Mouse (Mus musculus) liver, embryonic 14.5 days (tissue): ENCODE data around the gene Lman2l. TPM values are rescaled to one million over a fixed set of nuclear protein-coding genes. Genes with fewer than 3 reads are reported as not detected.

Experiments
- ATAC-seq: fragments of 200-750 bp; cut with Nextera tagmentation; 2 replicates; pipeline ENCODE4 v1.8.0; 2017; ENCODE audit warnings: moderate number of reproducible peaks, mild to moderate bottlenecking, moderate library complexity; ENCODE audit not compliant: insufficient read depth
- DNase-seq, 3 experiments: peaks; one replicate each; pipeline ENCODE4 v3.0.0-alpha.2; 2012 to 2013; ENCODE audit warnings: low read depth in 3 of 3, low spot score in 3 of 3
- H3K27ac ChIP-seq: fragments of 300-500 bp; sonication (generic); 2 replicates; pipeline ENCODE4 v1.5.1; 2014; ENCODE audit warnings: moderate library complexity, mild to moderate bottlenecking, control low read depth, inconsistent platforms
- H3K27me3 ChIP-seq: fragments of 300-500 bp; sonication (generic); 2 replicates; pipeline ENCODE4 v1.6.1; 2014; ENCODE audit warnings: mild to moderate bottlenecking, low read length, moderate library complexity; ENCODE audit not compliant: control insufficient read depth, insufficient read depth
- H3K36me3 ChIP-seq: fragments of 300-500 bp; sonication (generic); replicated peaks from 2 replicates; pipeline ENCODE4 v1.6.1; 2014; ENCODE audit warnings: low read depth; ENCODE audit not compliant: control insufficient read depth, insufficient read depth
- H3K4me1 ChIP-seq, 2 experiments: fragments of 200-500 bp in 1 of 2; fragments of 300-500 bp in 1 of 2; sonication (generic) in 1 of 2; replicated peaks; 2 replicates each; pipeline ENCODE4 v1.6.1; 2012 to 2014; ENCODE audit warnings: antibody characterized with exemption in 1 of 2, inconsistent platforms in 1 of 2, low read length in 1 of 2; ENCODE audit not compliant: control insufficient read depth in 2 of 2, insufficient read depth in 2 of 2
- H3K4me2 ChIP-seq: fragments of 300-500 bp; sonication (generic); 2 replicates; pipeline ENCODE4 v1.6.1; 2014; ENCODE audit warnings: low read depth, mild to moderate bottlenecking, control low read depth, moderate library complexity
- H3K4me3 ChIP-seq, 2 experiments: fragments of 200-500 bp in 1 of 2; fragments of 300-500 bp in 1 of 2; sonication (generic) in 1 of 2; 2 replicates each; pipeline ENCODE4 v1.5.1; 2012 to 2014; ENCODE audit warnings: low read depth in 2 of 2, low read length in 2 of 2, mild to moderate bottlenecking in 2 of 2, control low read depth in 1 of 2, inconsistent platforms in 1 of 2, moderate library complexity in 1 of 2; ENCODE audit not compliant: insufficient read depth in 1 of 2
- H3K9ac ChIP-seq: fragments of 300-500 bp; sonication (generic); replicated peaks from 2 replicates; pipeline ENCODE4 v1.6.1; 2014; ENCODE audit warnings: mild to moderate bottlenecking, control low read depth, moderate library complexity
- H3K9me3 ChIP-seq: fragments of 300-500 bp; sonication (generic); 2 replicates; pipeline ENCODE4 v1.6.1; 2016; ENCODE audit warnings: low read length, mixed read lengths; ENCODE audit not compliant: control insufficient read depth
- CTCF ChIP-seq: IDR thresholded peaks from 2 replicates; pipeline ENCODE4 v1.5.1; 2016; ENCODE audit warnings: antibody characterized with exemption, low read depth, control low read depth
- EP300 ChIP-seq: IDR thresholded peaks from 2 replicates; pipeline ENCODE4 v1.6.1; 2016; ENCODE audit warnings: antibody characterized with exemption, low read depth
- WGBS: fragments of 180-500 bp; shearing (Covaris S2); extraction: QIAGEN DNeasy Blood & Tissue Kit; methylation state at CpG from one replicate; pipeline ENCODE4 v1.1.7; 2014; ENCODE audit not compliant: insufficient replicate concordance; 5-methylcytosine and 5-hydroxymethylcytosine counted together
- polyA plus RNA-seq, 2 experiments: library from polyadenylated mRNA; depleted of rRNA in 1 of 2; stranded (reverse) in 1 of 2; unstranded in 1 of 2; fragments of >200 nt; fragmentation: Nextera tagmentation in 1 of 2; extraction: Ambion mirVana in 1 of 2; gene quantifications; 2 replicates each; pipeline versions ENCODE4 v1.2.1 to v1.2.3; 2012 to 2014

The Lman2l gene
- polyA plus RNA-seq, 2 experiments: 4.8 to 7.0 TPM

DNA sequence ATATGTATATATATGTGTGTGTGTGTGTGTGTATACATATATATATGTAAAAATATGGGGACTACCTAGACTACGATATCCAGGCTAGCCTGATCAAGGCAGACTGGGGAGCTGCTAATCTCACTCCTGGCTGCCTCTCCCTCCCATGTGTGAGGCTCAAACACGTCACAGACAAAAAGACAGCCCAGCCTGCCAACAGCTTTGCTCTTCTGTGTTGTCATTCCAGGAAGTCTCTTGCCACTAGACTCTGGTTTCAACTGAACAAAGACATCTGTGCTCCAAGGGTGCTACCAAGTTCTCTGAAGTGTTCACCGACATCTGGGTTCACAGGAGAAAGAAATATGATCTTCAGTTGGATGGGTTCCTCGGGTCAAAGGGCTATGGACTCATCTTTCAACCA lies 10.0 kb downstream of the Lman2l start:
- Histone ChIP-seq H3K27me3 (no peaks in the 10 kb centered on the region), H3K36me3 (peaks cover 6% of the 10 kb centered on the region; the same call in 1 of the 2 replicates), H3K4me1 (no peaks in the 10 kb centered on the region), H3K4me2 (no peak overlapping the region), H3K4me3 (no peak overlapping the region), H3K9ac (no peak overlapping the region), H3K27ac (no peak overlapping the region), H3K9me3 (no peaks in the 10 kb centered on the region)
- DNase-seq (no peak), ATAC-seq (no peak)
- TF ChIP-seq CTCF (no peak), EP300 (no peak)
- WGBS: 59% methylated on average over 4 of the region's 4 CpGs

DNA sequence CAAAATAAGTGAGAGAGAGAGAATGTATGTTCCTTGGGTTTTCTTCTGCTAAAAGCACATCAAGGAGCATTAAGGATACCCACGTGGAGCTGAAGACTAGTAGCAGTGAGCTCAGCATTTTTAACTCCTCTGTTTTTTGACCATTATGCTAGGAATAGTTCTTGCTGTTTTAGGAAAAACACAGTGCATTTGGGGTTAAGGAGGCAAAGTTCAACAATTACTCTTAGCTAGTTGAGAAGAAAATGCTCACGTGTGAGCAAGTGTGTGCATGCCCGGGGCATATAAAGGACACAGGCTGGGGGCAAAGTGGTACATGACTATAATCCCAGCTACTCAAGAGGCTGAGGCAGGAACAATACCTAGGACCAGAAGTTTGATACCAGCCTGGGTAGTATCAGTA lies 11.5 kb downstream of the Lman2l start:
- H3K4me3 ChIP-seq: no peak overlapping the region
- H3K36me3 ChIP-seq: peaks cover 2% of the 10 kb centered on the region; the same call in 1 of the 2 replicates
- no peak overlapping the region for H3K9ac ChIP-seq
- no peak for ATAC-seq
- 81% methylated on average over 3 of the region's 3 CpGs for WGBS
- H3K27me3 ChIP-seq: no peaks in the 10 kb centered on the region
- DNase-seq: no peak
- TF ChIP-seq CTCF (no peak), EP300 (no peak)
- no peaks in the 10 kb centered on the region for H3K9me3 ChIP-seq
- no peak overlapping the region for H3K27ac ChIP-seq
- H3K4me1 ChIP-seq: no peaks in the 10 kb centered on the region
- no peak overlapping the region for H3K4me2 ChIP-seq

- H3K36me3 ChIP-seq: peaks cover 2% of the 10 kb centered on the region; the same call in 1 of the 2 replicates
- WGBS: 64% methylated on average over 4 of the region's 4 CpGs
Measured at GRCm38 (mm10) chr1:36432999-36433398, 12.1 kb downstream of the Lman2l start.

GRCm38 (mm10) chr1:36429511-36429910 lies 15.6 kb downstream of the Lman2l start:
- TF ChIP-seq EP300 (no peak), CTCF (no peak)
- no peak overlapping the region for H3K9ac ChIP-seq
- DNase-seq (no peak), ATAC-seq (no peak)
- no peak overlapping the region for H3K27ac ChIP-seq
- H3K4me1 ChIP-seq: no peaks in the 10 kb centered on the region
- no peak overlapping the region for H3K4me2 ChIP-seq
- no peaks in the 10 kb centered on the region; the same call in 1 of the 2 replicates for H3K36me3 ChIP-seq
- H3K4me3 ChIP-seq: no peak overlapping the region
- 79% methylated on average over 2 of the region's 2 CpGs for WGBS
- H3K9me3 ChIP-seq: no peaks in the 10 kb centered on the region
- no peaks in the 10 kb centered on the region for H3K27me3 ChIP-seq

More at GRCm38 (mm10) chr1:36432999-36433398, 12.1 kb downstream of the Lman2l start:
- ATAC-seq (no peak), DNase-seq (no peak)
- Histone ChIP-seq H3K9me3 (no peaks in the 10 kb centered on the region), H3K4me3 (no peak overlapping the region), H3K4me1 (no peaks in the 10 kb centered on the region), H3K27me3 (no peaks in the 10 kb centered on the region), H3K9ac (no peak overlapping the region), H3K4me2 (no peak overlapping the region), H3K27ac (no peak overlapping the region)
- no peak for TF ChIP-seq CTCF
- TF ChIP-seq EP300: no peak

DNA sequence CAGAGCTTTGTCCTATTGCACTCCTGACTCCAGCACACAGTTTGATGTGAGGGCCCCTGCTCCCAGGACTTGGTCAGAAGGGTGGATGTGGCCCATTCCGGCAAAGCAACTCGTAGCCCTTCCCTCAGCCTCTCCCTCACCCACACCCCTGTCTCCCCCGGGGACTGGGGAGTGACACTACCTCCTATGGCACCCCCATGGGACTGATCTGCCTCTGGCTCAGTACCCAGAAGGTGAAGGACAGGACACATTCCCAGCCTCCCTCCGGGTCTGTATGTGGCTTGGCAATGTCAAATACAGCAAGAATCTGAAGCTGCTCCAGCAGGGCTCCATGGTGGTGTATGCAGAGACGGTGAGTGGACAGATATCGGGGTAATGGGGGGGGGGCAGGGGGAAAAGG lies 40.5 kb downstream of the Lman2l start:
- ATAC-seq (no peak), DNase-seq (no peak)
- Histone ChIP-seq H3K27me3 (no peaks in the 10 kb centered on the region), H3K4me1 (no peaks in the 10 kb centered on the region), H3K27ac (no peak overlapping the region), H3K9ac (no peak overlapping the region), H3K4me3 (no peak overlapping the region), H3K36me3 (no peaks in the 10 kb centered on the region), H3K4me2 (no peak overlapping the region), H3K9me3 (no peaks in the 10 kb centered on the region)
- TF ChIP-seq CTCF: no peak
- TF ChIP-seq EP300: no peak
- WGBS: 63% methylated on average over 6 of the region's 6 CpGs
